Mouse (Mus musculus) testis, adult 10 weeks (tissue): ENCODE data around the gene Vmac. TPM values are rescaled to one million over a fixed set of nuclear protein-coding genes. Genes with fewer than 3 reads are reported as not detected.

ENCODE experiments used
- polyA plus RNA-seq: library from polyadenylated mRNA; stranded (reverse); fragments of 350-450 nt; fragmentation: Illumina TruSeq; extraction: RNeasy Lipid Tissue Mini Kit (QIAGEN cat#74804); gene quantifications from one replicate; pipeline ENCODE4 v1.2.3, GENCODE M21; 2014; ENCODE audit warnings: low read depth, low replicate concordance

The Vmac gene
- polyA plus RNA-seq = 3.3 TPM

GRCm38 (mm10) chr17:56717363-56718058 is at the start of gene Vmac, which contains the start of gene Ndufa11:
Gene Vmac (minus strand): TSS chr17:56718022.
Gene Ndufa11 (plus strand): TSS chr17:56717767.

GRCm38 (mm10) chr17:56764474-56765354 is 46.9 kb upstream of the Vmac start, which contains the start of gene Dus3l:
Gene Dus3l (plus strand): TSS chr17:56764757.

GRCm38 (mm10) chr17:56757416-56758123 is 39.7 kb upstream of the Vmac start, which contains the start of gene Nrtn:
Gene Nrtn (minus strand): TSS chr17:56757530.

GRCm38 (mm10) chr17:56672941-56673646 is 44.7 kb downstream of the Vmac start, which contains the start of gene Ranbp3:
Gene Ranbp3 (plus strand): TSS chr17:56673294.

Other genes with a start within 250 kb of the Vmac start
- gene Ptprs, start 241.5 kb downstream of the Vmac start, polyA plus RNA-seq = 1.2 TPM
- gene Znrf4, start 205.6 kb downstream of the Vmac start, polyA plus RNA-seq = 0.24 TPM
- 0.49 TPM for gene Gm20219, start 163.6 kb downstream of the Vmac start, polyA plus RNA-seq
- gene Safb2, start 133.4 kb downstream of the Vmac start, polyA plus RNA-seq = 33.5 TPM
- 12.3 TPM for gene Safb, start 133.2 kb downstream of the Vmac start, polyA plus RNA-seq
- 31.0 TPM for gene 2410015M20Rik, start 108.3 kb downstream of the Vmac start, polyA plus RNA-seq
- not detected for gene Rpl36, start 104.6 kb downstream of the Vmac start, polyA plus RNA-seq
- gene Lonp1, start 91.1 kb downstream of the Vmac start, polyA plus RNA-seq = 1.8 TPM
- 111 TPM for gene Catsperd, start 89.9 kb downstream of the Vmac start, polyA plus RNA-seq
- 4.0 TPM for gene Ranbp3, start 44.7 kb downstream of the Vmac start, polyA plus RNA-seq
- gene Ndufa11, start 255 bp downstream of the Vmac start, polyA plus RNA-seq = not detected
- gene Nrtn, start 39.5 kb upstream of the Vmac start, polyA plus RNA-seq = not detected
- gene Dus3l, start 46.7 kb upstream of the Vmac start, polyA plus RNA-seq = 1.3 TPM
- gene Prr22, start 52.2 kb upstream of the Vmac start, polyA plus RNA-seq = not detected
- 13.6 TPM for gene Rfx2, start 113.0 kb upstream of the Vmac start, polyA plus RNA-seq
- 42.7 TPM for gene Acsbg2, start 156.4 kb upstream of the Vmac start, polyA plus RNA-seq
- 44.1 TPM for gene 1700061G19Rik, start 157.5 kb upstream of the Vmac start, polyA plus RNA-seq
- gene Mllt1, start 217.4 kb upstream of the Vmac start, polyA plus RNA-seq = 1.9 TPM